Mouse (Mus musculus) heart, embryonic 15.5 days (tissue): ENCODE results near the gene Ankrd65. TPM values are rescaled to one million over a fixed set of nuclear protein-coding genes. Genes with fewer than 3 reads are reported as not detected.
A peak's percentile ranks its signal among the peaks of the same experiment; 100 is the strongest.
"Not testable (repeated sequence)": the region's sequence is repeated elsewhere in the genome, so short reads cannot be mapped to it uniquely, and the experiment has no call there.

Experiments
- ATAC-seq: fragments of 200-750 bp; cut with Nextera tagmentation; replicated peaks from 2 replicates; pipeline ENCODE4 v1.8.0; 2017; ENCODE audit warnings: low read depth, moderate TSS enrichment; ENCODE audit not compliant: insufficient number of reproducible peaks, insufficient read depth, low FRiP score
- H3K27ac ChIP-seq: fragments of 300-500 bp; sonication (generic); 2 replicates; pipeline ENCODE4 v1.5.1; 2015; ENCODE audit warnings: mild to moderate bottlenecking, inconsistent platforms
- H3K27me3 ChIP-seq: fragments of 300-500 bp; sonication (generic); 2 replicates; pipeline ENCODE4 v1.6.1; 2015; ENCODE audit warnings: inconsistent platforms
- H3K36me3 ChIP-seq: fragments of 300-500 bp; sonication (generic); 2 replicates; pipeline ENCODE4 v1.6.1; 2015; ENCODE audit warnings: mild to moderate bottlenecking, inconsistent platforms
- H3K4me1 ChIP-seq: fragments of 300-500 bp; sonication (generic); replicated peaks from 2 replicates; pipeline ENCODE4 v1.6.1; 2015; ENCODE audit warnings: inconsistent platforms
- H3K4me2 ChIP-seq: fragments of 300-500 bp; sonication (generic); 2 replicates; pipeline ENCODE4 v1.6.1; 2015; ENCODE audit warnings: inconsistent platforms, mild to moderate bottlenecking, moderate library complexity
- H3K4me3 ChIP-seq: fragments of 300-500 bp; sonication (generic); 2 replicates; pipeline ENCODE4 v1.5.1; 2015; ENCODE audit warnings: mild to moderate bottlenecking, inconsistent platforms
- H3K9ac ChIP-seq: fragments of 300-500 bp; sonication (generic); 2 replicates; pipeline ENCODE4 v1.6.1; 2015; ENCODE audit warnings: mild to moderate bottlenecking, inconsistent platforms
- H3K9me3 ChIP-seq: fragments of 300-500 bp; sonication (generic); replicated peaks from 2 replicates; pipeline ENCODE4 v1.6.1; 2016; ENCODE audit warnings: inconsistent platforms
- WGBS: fragments of 180-500 bp; shearing (Covaris S2); methylation state at CpG from one replicate; pipeline ENCODE4 v1.1.7; 2015; ENCODE audit warnings: mixed read lengths; 5-methylcytosine and 5-hydroxymethylcytosine counted together
- polyA plus RNA-seq: library from polyadenylated mRNA; unstranded; fragments of >200 nt; fragmentation: Nextera tagmentation; extraction: Ambion mirVana; gene quantifications from 2 replicates; pipeline ENCODE4 v1.2.1, GENCODE M21; 2015

Ankrd65 gene
- 0.13 TPM in 1 of 2 replicates, not detected in the other for polyA plus RNA-seq

GRCm38 (mm10) chr4:155790021-155790489 lies at the start of gene Ankrd65:
Gene Ankrd65, plus strand, starts transcription at chr4:155790439.
- no peak within 1 kb of the TSS for H3K4me3 ChIP-seq
- H3K4me1 ChIP-seq, result peaks cover 11% of the 10 kb centered on the region
- no peak for ATAC-seq
- WGBS, result 79% methylated on average over 3 of the region's 3 CpGs
- no peak within 1 kb of the TSS for H3K4me2 ChIP-seq
- H3K27me3 ChIP-seq, result no peaks in the 10 kb centered on the region
- no peaks in the 10 kb centered on the region for H3K9me3 ChIP-seq
- no peaks in the 10 kb centered on the region for H3K36me3 ChIP-seq
- H3K27ac ChIP-seq, result no peak within 1 kb of the TSS
- H3K9ac ChIP-seq, result no peak within 1 kb of the TSS

GRCm38 (mm10) chr4:155740681-155741080 lies 49.6 kb upstream of the Ankrd65 start:
- H3K4me2 ChIP-seq, H3K9me3 ChIP-seq, H3K27ac ChIP-seq, ATAC-seq, H3K27me3 ChIP-seq, H3K9ac ChIP-seq, H3K4me3 ChIP-seq: not testable (repeated sequence)
- WGBS, result 83% methylated on average over 10 of the region's 10 CpGs
- Histone ChIP-seq H3K36me3 (peaks cover 52% of the 10 kb centered on the region), H3K4me1 (peaks cover 19% of the 10 kb centered on the region)

- Histone ChIP-seq H3K27ac (no peak overlapping the region), H3K36me3 (peaks cover 70% of the 10 kb centered on the region), H3K4me3 (no peak overlapping the region), H3K9ac (no peak overlapping the region), H3K4me2 (no peak overlapping the region), H3K4me1 (peaks cover 15% of the 10 kb centered on the region), H3K27me3 (no peaks in the 10 kb centered on the region), H3K9me3 (no peaks in the 10 kb centered on the region)
- WGBS, result 92% methylated on average over 5 of the region's 5 CpGs
- no peak for ATAC-seq
Observed at GRCm38 (mm10) chr4:155742684-155743083, 47.6 kb upstream of the Ankrd65 start.

GRCm38 (mm10) chr4:155744474-155744873 lies 45.8 kb upstream of the Ankrd65 start:
- H3K9me3 ChIP-seq, result no peaks in the 10 kb centered on the region
- no peak overlapping the region for H3K4me2 ChIP-seq
- WGBS, result 89% methylated on average over 8 of the region's 8 CpGs
- no peak for ATAC-seq
- no peak overlapping the region for H3K4me3 ChIP-seq
- H3K4me1 ChIP-seq, result peaks cover 9% of the 10 kb centered on the region
- peaks cover 88% of the 10 kb centered on the region for H3K36me3 ChIP-seq
- H3K27me3 ChIP-seq, result no peaks in the 10 kb centered on the region
- no peak overlapping the region for H3K27ac ChIP-seq
- H3K9ac ChIP-seq, result no peak overlapping the region

- Histone ChIP-seq H3K4me1 (peaks cover 2% of the 10 kb centered on the region), H3K27ac (no peak overlapping the region), H3K36me3 (peaks cover 93% of the 10 kb centered on the region), H3K4me2 (no peak overlapping the region), H3K9ac (no peak overlapping the region), H3K9me3 (no peaks in the 10 kb centered on the region), H3K4me3 (no peak overlapping the region), H3K27me3 (no peaks in the 10 kb centered on the region)
- no peak for ATAC-seq
- WGBS, result 92% methylated on average over 5 of the region's 5 CpGs
Observed at GRCm38 (mm10) chr4:155745136-155745535, 45.1 kb upstream of the Ankrd65 start.

GRCm38 (mm10) chr4:155746036-155746548 lies 44.1 kb upstream of the Ankrd65 start:
- Histone ChIP-seq H3K9ac (no peak overlapping the region), H3K4me1 (no peaks in the 10 kb centered on the region), H3K4me3 (no peak overlapping the region), H3K36me3 (peaks cover 93% of the 10 kb centered on the region), H3K27ac (no peak overlapping the region), H3K27me3 (no peaks in the 10 kb centered on the region), H3K4me2 (no peak overlapping the region), H3K9me3 (no peaks in the 10 kb centered on the region)
- no peak for ATAC-seq
- 82% methylated on average over 8 of the region's 8 CpGs for WGBS

- ATAC-seq, result no peak
- 89% methylated on average over 17 of the region's 17 CpGs for WGBS
- peaks cover 94% of the 10 kb centered on the region for H3K36me3 ChIP-seq
Observed at GRCm38 (mm10) chr4:155746575-155747490, 43.4 kb upstream of the Ankrd65 start.

GRCm38 (mm10) chr4:155757011-155757410 lies 33.2 kb upstream of the Ankrd65 start:
- ATAC-seq, result no peak
- H3K36me3 ChIP-seq, result peaks cover 46% of the 10 kb centered on the region
- no peak overlapping the region for H3K9ac ChIP-seq
- peaks cover 40% of the 10 kb centered on the region for H3K4me1 ChIP-seq
- no peak overlapping the region for H3K4me3 ChIP-seq
- H3K4me2 ChIP-seq, result peak overlapping the region; percentile 22
- peak overlapping the region; percentile 53; the same call in 1 of the 2 replicates for H3K27ac ChIP-seq
- no peaks in the 10 kb centered on the region for H3K27me3 ChIP-seq
- H3K9me3 ChIP-seq, result no peaks in the 10 kb centered on the region
- 66% methylated on average over 12 of the region's 12 CpGs for WGBS

More at GRCm38 (mm10) chr4:155746575-155747490, 43.4 kb upstream of the Ankrd65 start:
- H3K9ac ChIP-seq, result no peak overlapping the region
- no peak overlapping the region for H3K4me2 ChIP-seq
- no peaks in the 10 kb centered on the region for H3K9me3 ChIP-seq
- H3K27ac ChIP-seq, result no peak overlapping the region
- H3K4me3 ChIP-seq, result no peak overlapping the region
- no peaks in the 10 kb centered on the region for H3K27me3 ChIP-seq
- H3K4me1 ChIP-seq, result no peaks in the 10 kb centered on the region

GRCm38 (mm10) chr4:155759862-155760612 lies 30.2 kb upstream of the Ankrd65 start:
- no peak for ATAC-seq
- peaks cover 40% of the 10 kb centered on the region for H3K4me1 ChIP-seq
- H3K36me3 ChIP-seq, result peaks cover 18% of the 10 kb centered on the region
- H3K27me3 ChIP-seq, result no peaks in the 10 kb centered on the region
- no peaks in the 10 kb centered on the region for H3K9me3 ChIP-seq
- H3K27ac ChIP-seq, result peak overlapping the region; percentile 88
- peak overlapping the region; percentile 82 for H3K4me3 ChIP-seq
- H3K4me2 ChIP-seq, result peak overlapping the region; percentile 95
- peak overlapping the region; percentile 82 for H3K9ac ChIP-seq
- WGBS, result 2% methylated on average over 10 of the region's 10 CpGs

- H3K4me1 ChIP-seq, result peaks cover 40% of the 10 kb centered on the region
- H3K27ac ChIP-seq, result peak within 1 kb of the TSS; percentile 88
- H3K4me2 ChIP-seq, result peak within 1 kb of the TSS; percentile 95
- H3K27me3 ChIP-seq, result no peaks in the 10 kb centered on the region
- peak; percentile 97 for ATAC-seq
- under 1% methylated on average over 67 of the region's 68 CpGs for WGBS
- H3K9me3 ChIP-seq, result no peaks in the 10 kb centered on the region
- peaks cover 11% of the 10 kb centered on the region for H3K36me3 ChIP-seq
- peak within 1 kb of the TSS; percentile 82 for H3K9ac ChIP-seq
- peak within 1 kb of the TSS; percentile 82 for H3K4me3 ChIP-seq
Observed at GRCm38 (mm10) chr4:155760613-155761355, 29.5 kb upstream of the Ankrd65 start, which contains the start of gene Atad3a. Gene Atad3a, minus strand, starts transcription at chr4:155761093.
